Mouse (Mus musculus): ENCODE data around the gene Lipc. TPM values are rescaled to one million over a fixed set of nuclear protein-coding genes. Genes with fewer than 3 reads are reported as not detected.

Lipc gene
- total and polyA plus RNA-seq, 2 experiments from 2014 or later = not detected

DNA sequence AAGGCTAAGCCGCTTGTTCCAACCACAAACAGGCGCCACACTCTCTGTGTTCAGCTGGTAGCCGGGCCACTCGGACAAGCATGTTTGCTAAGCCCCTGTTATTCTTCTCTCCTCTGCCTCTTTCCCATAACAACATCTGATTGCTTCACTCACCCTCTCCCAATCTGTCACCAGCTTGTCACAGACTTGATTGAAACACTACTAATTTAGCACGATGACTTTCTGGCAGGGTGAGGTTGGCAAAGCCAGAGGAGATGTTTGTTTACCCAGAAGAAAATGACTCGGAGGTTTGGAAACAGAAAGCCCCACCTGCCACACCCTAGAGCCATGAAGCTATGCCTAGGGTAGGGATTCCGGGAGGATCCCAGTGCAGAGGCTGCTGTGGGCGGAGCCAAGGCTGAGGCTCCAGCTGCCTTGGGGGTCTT, 104.4 kb downstream of the Lipc start:
- H3K27me3 ChIP-seq (ENCODE audit: insufficient read depth, low read length) = no peaks in the 10 kb centered on the region
- no peak overlapping the region for H3K9ac ChIP-seq (replicated peaks; ENCODE audit: low read length, poor library complexity, severe bottlenecking)
- no peak overlapping the region for H3K4me2 ChIP-seq (ENCODE audit: low read depth, low read length, poor library complexity, severe bottlenecking)
- no peak for TF ChIP-seq CTCF (IDR thresholded peaks at IDR 0.05)
- H3K27ac ChIP-seq (ENCODE audit: low read depth, low read length) = 0 out of 2 replicates have a peak overlapping the region, but pooled peaks have one; percentile 12
- H3K9me3 ChIP-seq (ENCODE audit: low read length) = no peaks in the 10 kb centered on the region
- no peaks in the 10 kb centered on the region for H3K36me3 ChIP-seq (ENCODE audit: insufficient read depth, low read length)
- H3K4me1 ChIP-seq (ENCODE audit: insufficient read depth, low read length) = no peaks in the 10 kb centered on the region
- no peak for ATAC-seq (ENCODE audit: low FRiP score)
- DNase-seq (ENCODE audit: low spot score) = no peak
- 49% methylated on average over 8 of the region's 8 CpGs for WGBS
- no peak overlapping the region for H3K4me3 ChIP-seq (ENCODE audit: low read depth, low read length)

DNA sequence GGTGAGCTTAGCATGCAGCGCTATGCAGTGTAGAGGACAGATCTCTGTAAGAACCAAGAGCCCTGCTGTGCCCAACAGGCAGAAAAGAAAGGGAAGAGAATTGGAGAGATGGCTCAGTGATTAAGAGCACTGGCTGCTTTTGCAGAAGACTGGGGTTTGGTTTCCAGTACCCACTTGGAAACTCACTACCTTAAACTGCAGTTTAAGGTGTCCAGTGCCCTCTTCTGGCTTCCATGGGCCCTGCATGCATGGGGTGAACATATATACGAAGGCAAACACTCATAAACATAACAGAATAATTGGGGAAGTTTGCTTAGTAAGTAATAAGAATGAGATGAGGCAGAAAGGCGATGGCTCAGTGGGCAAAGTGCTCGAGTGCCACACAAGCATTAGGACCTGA, 108.8 kb downstream of the Lipc start:
- no peak overlapping the region for H3K4me2 ChIP-seq (ENCODE audit: low read depth, low read length, poor library complexity, severe bottlenecking)
- H3K36me3 ChIP-seq (ENCODE audit: insufficient read depth, low read length) = no peaks in the 10 kb centered on the region
- DNase-seq (ENCODE audit: low spot score) (no peak), ATAC-seq (ENCODE audit: low FRiP score) (no peak)
- no peaks in the 10 kb centered on the region for H3K27me3 ChIP-seq (ENCODE audit: insufficient read depth, low read length)
- H3K9me3 ChIP-seq (ENCODE audit: low read length) = no peaks in the 10 kb centered on the region
- H3K4me3 ChIP-seq (ENCODE audit: low read depth, low read length) = no peak overlapping the region
- WGBS = 92% methylated on average over 4 of the region's 4 CpGs
- peak; percentile 30; the same call in 1 of the 2 replicates for TF ChIP-seq CTCF (IDR thresholded peaks at IDR 0.05)
- H3K9ac ChIP-seq (replicated peaks; ENCODE audit: low read length, poor library complexity, severe bottlenecking) = no peak overlapping the region
- H3K27ac ChIP-seq (ENCODE audit: low read depth, low read length) = no peak overlapping the region
- H3K4me1 ChIP-seq (ENCODE audit: insufficient read depth, low read length) = no peaks in the 10 kb centered on the region

DNA sequence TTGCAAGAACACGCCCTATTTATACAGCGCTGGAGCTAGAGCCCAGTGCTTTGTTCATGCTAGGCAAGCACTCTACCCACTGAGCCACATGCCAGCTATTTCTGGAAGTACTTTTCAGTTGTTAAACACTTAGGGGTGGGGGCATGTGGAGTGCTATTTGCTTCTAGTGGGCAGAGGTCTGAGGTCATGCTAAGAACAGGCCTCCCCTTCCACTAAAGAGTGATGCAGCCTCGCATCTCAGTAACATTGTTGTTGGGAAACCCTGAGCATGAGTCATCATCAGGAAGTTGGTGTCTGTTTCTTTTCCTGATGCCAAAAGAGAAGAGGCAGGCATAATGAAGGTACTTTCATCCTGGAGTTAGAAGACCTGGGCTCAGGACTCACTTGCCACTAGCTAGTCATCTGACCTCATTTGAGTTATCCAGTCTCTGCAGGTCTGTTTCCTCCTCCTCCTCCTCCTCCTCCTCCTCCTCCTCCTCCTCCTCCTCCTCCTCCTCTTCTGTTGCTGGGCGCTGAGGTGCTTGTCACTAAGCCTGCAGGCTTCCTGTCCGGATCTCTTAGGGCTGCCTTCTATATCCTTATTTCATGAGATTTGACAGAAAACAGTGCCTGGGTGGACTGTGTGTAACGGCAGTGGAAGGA, 109.6 kb downstream of the Lipc start:
- Histone ChIP-seq H3K4me3 (ENCODE audit: low read depth, low read length) (no peak overlapping the region), H3K27ac (ENCODE audit: low read depth, low read length) (no peak overlapping the region), H3K27me3 (ENCODE audit: insufficient read depth, low read length) (no peaks in the 10 kb centered on the region), H3K4me2 (ENCODE audit: low read depth, low read length, poor library complexity, severe bottlenecking) (no peak overlapping the region), H3K9ac (replicated peaks; ENCODE audit: low read length, poor library complexity, severe bottlenecking) (no peak overlapping the region), H3K9me3 (ENCODE audit: low read length) (no peaks in the 10 kb centered on the region), H3K36me3 (ENCODE audit: insufficient read depth, low read length) (no peaks in the 10 kb centered on the region), H3K4me1 (ENCODE audit: insufficient read depth, low read length) (no peaks in the 10 kb centered on the region)
- ATAC-seq (ENCODE audit: low FRiP score) (no peak), DNase-seq (ENCODE audit: low spot score) (no peak)
- no peak for TF ChIP-seq CTCF (IDR thresholded peaks at IDR 0.05)
- WGBS = 81% methylated on average over 5 of the region's 6 CpGs

DNA sequence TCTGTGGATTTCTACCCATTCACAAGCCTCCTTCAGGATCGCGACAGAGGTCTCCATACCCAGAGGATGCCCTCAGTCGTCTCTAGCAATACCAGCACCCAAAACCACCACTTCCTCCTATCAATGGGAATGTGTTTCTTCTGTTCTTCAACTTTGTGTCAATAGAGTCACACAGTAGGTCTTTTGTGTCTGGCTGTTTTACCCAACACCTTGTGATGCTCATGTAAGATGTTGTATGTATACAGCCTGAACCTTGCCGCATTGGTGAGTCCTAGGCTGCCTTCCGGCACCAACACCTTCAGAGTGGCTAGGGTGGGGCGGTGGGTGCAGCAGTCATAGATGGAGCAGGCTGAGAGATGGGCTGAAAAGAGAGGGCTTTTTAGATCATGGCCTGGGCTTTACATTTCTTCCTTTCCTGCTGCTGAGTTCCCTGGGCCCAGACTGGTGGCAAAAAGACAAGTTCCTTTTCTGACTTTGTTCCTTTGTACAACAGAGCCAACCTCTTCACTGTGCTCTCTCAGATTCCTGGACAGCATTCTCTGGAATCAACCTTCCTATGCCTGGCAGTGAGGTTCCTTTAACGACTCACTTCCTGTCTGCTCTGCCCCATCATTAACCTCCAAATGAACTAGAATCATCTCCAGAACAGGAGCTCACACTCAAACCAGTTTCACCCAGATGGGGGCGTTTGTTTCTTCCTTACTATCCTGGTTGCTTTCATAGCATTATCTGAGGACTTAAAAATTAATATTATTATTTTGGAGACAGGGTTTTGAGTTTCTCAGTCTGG, 110.4 kb downstream of the Lipc start:
- WGBS = 86% methylated on average over 8 of the region's 8 CpGs
- Histone ChIP-seq H3K4me1 (ENCODE audit: insufficient read depth, low read length) (no peaks in the 10 kb centered on the region), H3K27ac (ENCODE audit: low read depth, low read length) (no peak overlapping the region), H3K9ac (replicated peaks; ENCODE audit: low read length, poor library complexity, severe bottlenecking) (no peak overlapping the region), H3K4me3 (ENCODE audit: low read depth, low read length) (no peak overlapping the region), H3K27me3 (ENCODE audit: insufficient read depth, low read length) (no peaks in the 10 kb centered on the region), H3K36me3 (ENCODE audit: insufficient read depth, low read length) (no peaks in the 10 kb centered on the region), H3K4me2 (ENCODE audit: low read depth, low read length, poor library complexity, severe bottlenecking) (no peak overlapping the region), H3K9me3 (ENCODE audit: low read length) (no peaks in the 10 kb centered on the region)
- DNase-seq (ENCODE audit: low spot score) (no peak), ATAC-seq (ENCODE audit: low FRiP score) (no peak)
- no peak for TF ChIP-seq CTCF (IDR thresholded peaks at IDR 0.05)

DNA sequence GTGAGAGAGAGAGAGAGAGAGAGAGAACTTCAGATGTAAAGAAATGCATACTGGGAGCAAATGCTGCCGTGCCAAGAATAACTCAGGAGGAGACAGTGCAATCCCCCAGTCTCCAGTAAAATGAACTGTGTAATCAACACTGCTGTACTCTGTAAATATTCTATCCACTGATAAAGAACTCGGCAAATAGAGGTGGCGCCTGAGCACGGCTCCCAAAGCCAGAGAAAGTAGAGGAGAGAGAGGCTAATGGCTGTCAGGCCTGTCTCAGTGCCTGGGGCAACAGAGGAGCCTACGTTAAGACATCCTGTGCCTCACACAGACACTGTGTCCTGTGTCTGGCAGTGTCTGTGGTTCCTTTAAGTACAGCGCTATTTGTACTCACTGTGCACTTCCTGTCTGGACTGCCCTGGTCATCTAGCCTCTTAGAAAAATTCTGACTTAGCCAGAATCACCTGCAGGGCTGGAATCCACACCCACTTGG, 111.1 kb downstream of the Lipc start:
- peak overlapping the region; percentile 8 for H3K27ac ChIP-seq (ENCODE audit: low read depth, low read length)
- TF ChIP-seq CTCF (IDR thresholded peaks at IDR 0.05) = no peak
- no peak for DNase-seq (ENCODE audit: low spot score)
- H3K9me3 ChIP-seq (ENCODE audit: low read length) = no peaks in the 10 kb centered on the region
- 50% methylated on average over 6 of the region's 6 CpGs for WGBS
- H3K4me3 ChIP-seq (ENCODE audit: low read depth, low read length) = no peak overlapping the region
- no peaks in the 10 kb centered on the region for H3K36me3 ChIP-seq (ENCODE audit: insufficient read depth, low read length)
- H3K9ac ChIP-seq (replicated peaks; ENCODE audit: low read length, poor library complexity, severe bottlenecking) = no peak overlapping the region
- no peaks in the 10 kb centered on the region for H3K27me3 ChIP-seq (ENCODE audit: insufficient read depth, low read length)
- no peak for ATAC-seq (ENCODE audit: low FRiP score)
- no peak overlapping the region for H3K4me2 ChIP-seq (ENCODE audit: low read depth, low read length, poor library complexity, severe bottlenecking)
- no peaks in the 10 kb centered on the region for H3K4me1 ChIP-seq (ENCODE audit: insufficient read depth, low read length)
